Mouse (Mus musculus): ENCODE results near the gene Gm13030.
"Not testable (repeated sequence)": the region's sequence is repeated elsewhere in the genome, so short reads cannot be mapped to it uniquely, and the experiment has no call there.

Gm13030 gene

DNA sequence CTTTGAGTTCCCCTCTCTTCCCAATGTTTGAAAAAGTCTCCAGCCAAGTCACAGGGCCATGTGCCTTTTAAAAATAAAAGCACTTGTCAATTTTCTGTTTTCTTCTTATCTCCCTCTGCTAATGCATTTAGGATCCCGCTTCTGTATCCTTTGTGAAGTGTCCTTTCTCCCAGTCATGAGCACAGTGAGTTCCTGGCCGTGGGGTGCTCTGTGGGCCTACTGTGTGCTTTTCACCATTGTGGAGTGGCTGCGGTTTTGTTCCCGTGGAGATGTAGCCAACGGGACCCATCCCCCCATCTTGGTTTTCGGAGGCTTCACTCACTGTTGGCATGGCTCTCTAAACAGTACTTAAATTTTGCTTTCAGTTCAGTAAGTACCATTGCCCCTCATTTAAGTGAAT is 7.8 kb downstream of the Gm13030 start:
- DNase-seq (ENCODE audit: low read depth): no peak

DNA sequence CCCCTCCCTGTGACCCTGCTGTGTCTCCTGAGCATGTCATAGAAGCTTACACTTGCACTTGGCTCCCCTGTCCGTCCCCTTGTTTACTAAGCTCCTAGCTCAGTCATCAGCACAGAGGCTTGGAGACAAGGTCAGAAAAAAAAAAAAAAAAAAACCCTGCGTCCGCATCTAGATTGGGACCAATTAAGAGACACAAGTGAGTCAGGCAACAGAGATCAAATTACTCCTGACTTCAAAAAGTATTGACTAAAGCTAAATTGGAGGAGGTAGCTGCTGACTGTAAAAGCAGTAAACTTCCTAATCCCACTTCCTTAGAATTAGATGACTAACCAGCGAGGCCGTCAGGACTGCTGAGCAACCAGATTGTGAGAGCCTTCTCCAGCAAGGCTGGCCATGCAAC is 8.7 kb downstream of the Gm13030 start:
- DNase-seq (ENCODE audit: low read depth): peak; percentile 70

DNA sequence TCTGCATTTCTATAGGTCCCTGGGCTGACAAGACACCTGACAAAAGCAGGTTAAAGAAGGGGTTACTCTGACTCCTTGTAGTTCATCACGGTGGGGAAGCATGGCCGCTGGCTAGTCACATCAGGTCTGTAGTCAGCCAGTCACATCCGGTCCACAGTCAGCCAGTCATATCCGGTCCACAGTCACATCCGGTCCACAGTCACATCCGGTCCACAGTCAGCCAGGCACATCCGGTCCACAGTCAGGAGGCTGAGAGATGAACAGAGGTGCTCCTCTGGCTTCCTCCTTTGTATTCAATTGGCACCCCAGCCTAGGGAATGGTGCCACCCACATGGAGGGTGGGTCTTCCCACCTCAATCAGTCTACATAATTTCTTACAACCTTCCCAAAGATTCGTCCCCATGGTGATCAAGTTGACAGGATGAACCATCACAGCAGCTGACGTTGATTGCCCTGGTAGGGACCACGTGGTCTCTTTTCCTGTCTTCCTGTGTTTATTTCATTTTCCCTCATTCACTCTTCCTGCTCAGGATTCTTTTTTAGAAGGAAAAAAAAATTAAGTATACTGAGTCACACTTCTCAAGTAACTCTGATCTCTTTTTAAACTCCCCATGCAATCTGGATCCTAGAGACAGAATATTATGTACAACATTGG is 10.3 kb downstream of the Gm13030 start, which contains the start of gene Pla2g5:
Pla2g5 (minus strand) TSS at position 139 of the 655 bp plus-strand sequence.
- DNase-seq (ENCODE audit: low read depth): peak; percentile 96

DNA sequence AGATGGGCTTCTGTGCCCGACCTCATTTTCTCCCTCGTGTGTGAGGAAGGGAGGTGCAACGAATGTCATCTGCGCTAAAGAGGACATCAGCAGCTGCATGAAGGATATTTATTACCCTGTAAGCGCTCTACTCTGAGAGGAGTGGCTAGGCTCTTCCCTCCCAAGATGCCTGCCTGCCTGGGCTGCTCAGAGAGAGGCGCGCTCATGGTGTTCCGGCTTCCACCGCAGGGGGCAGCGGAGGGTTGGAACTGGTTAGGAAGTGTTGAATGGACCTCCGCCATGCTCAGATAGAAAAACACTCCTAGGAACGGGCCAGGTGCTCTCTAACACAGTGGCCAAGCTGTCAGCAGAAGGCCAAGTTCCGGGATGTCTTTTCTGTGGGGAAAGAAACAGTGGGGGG is 14.0 kb downstream of the Gm13030 start:
- DNase-seq (ENCODE audit: low read depth): no peak

DNA sequence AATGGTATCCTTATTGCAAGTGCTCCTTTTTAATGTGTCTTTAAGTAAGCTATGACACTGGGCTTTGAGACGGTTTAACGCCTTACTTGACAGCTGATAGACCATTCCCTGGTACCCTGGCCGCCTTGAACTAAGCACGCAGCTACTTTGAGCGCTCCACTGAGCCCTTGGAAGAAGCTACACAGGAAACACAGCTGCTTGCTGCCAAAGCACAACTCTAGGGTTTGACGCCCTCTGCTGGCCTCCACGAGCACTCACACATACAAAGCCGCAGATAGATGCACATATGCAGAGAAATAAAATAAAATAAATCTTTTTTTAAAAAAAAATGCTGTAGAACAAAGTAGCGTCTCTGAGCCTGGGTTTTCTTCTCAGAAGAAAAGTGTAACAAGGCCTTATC is 14.5 kb downstream of the Gm13030 start:
- peak; percentile 46 for DNase-seq (ENCODE audit: low read depth)

DNA sequence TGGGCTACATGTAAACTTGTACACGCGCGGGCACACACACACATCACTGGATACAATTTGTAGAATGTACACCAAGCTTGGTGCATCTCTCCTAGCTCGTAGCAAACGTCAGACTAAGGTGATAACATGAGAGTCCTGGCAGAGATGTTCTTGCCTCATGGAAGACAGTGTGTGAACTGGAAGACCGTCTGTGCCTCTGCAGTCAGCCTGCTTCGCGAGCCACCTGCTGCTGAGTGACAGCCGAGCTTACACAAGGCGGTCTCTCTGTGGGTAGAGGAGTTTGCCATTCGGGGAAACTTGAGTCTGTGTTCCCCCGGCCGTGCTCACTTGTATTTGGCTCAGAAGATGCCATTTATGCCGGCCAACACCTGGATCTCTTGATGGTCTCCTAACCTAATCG is 15.3 kb downstream of the Gm13030 start:
- no peak for DNase-seq (ENCODE audit: low read depth)

DNA sequence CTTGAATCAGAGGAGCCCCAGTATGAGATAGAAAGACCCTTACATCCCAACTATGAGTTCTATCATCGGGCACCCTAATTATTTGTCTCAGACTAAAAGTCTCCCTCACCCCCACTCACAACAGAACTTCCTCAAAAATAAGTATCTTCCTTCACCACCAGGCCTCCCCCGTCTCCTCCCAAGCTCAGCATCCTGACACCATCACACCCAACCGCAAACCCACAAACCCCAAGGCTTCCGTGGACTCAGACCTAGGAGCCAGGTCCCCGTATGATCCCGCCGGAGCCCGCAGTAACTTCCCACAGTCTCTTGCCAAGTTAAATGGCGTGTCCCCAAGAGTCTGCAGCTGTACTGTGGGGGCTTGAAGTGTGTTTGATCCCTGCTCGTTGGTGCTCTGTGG is 16.2 kb downstream of the Gm13030 start:
- DNase-seq (ENCODE audit: low read depth): peak; percentile 83

DNA sequence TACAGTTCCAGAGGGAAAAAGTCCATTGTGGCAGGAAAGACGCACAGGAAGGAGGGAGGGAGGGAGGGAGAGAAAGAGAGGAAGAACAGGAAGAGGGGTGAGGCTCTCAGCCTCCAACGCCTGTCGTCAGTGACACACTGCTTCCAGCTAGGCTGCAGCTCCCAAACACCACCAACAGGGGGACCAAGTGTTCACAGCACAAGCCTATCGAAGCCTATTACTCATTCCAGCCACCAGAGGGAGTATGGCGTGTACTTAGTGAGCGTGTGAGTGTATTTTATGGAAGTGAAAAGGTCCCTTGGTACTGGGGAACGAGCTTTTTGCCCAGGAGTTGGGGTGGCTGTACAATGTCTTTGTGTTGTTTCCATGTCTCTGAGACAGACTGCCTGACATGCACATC is 17.3 kb downstream of the Gm13030 start:
- DNase-seq (ENCODE audit: low read depth): peak; percentile 90

DNA sequence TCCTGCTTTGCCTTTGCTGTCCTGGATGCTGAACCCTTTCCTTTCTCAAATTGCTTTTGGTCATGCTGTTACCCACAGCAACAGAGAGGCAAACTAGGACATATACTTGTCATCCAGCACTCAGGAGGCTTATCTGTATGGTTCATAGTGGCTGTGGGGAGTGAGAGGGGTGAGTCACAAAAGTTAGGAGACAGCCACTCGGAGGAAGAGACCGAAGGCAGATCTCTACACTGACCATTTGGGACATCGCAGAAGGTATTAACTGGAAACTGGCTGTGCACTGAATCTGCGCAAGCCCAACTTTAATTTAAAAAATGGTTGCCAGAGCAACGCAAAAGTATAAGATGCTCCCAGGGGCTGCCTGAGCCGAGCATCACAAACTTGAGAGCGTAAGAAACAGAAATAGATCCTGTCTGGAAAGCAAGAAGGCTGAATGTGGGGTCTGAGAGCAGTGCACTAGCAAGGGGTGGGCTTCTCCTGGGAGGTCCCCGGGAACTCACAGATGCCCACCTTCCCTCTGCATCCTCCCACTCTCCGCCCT is 18.6 kb downstream of the Gm13030 start:
- DNase-seq (ENCODE audit: low read depth): peak; percentile 46

DNA sequence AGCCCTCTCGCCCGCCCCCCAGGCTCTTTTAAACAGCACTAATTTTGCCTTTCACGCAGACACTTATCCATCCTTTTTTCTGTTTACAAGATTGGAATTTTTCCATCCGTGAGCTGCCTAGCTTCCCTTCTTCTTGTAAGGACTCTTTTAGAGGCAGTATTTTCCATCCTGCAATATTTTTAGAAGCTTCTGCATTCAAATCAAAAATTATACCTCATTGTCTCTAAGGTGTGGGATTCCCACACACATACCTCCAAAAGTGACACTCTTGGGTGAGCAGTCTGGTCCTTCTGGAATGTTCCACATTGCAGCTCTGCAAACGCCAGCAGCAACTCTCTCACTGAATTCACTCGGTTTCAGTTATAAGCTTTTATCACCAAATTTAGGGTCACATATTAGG is 20.8 kb downstream of the Gm13030 start:
- DNase-seq (ENCODE audit: low read depth): no peak

DNA sequence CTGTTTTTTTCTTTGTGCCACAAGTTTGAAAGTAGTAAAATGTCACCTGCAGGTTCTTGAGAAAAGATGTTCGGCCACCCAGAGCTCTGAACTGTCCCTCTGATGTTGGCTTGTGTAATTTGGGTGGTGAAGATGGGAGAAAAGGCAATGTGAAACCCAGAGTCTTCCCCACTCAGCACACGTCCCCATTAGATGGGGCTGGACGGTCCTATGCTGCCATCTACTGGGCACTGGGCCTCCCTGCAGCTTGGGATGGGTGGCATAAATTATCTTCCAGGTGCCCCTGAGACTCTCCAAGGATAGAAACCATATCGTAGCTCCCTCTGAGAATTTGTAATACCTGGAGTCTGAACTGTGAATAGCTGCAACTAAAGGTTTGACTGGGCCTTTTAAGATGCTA is 22.3 kb downstream of the Gm13030 start:
- DNase-seq (ENCODE audit: low read depth): peak; percentile 72

DNA sequence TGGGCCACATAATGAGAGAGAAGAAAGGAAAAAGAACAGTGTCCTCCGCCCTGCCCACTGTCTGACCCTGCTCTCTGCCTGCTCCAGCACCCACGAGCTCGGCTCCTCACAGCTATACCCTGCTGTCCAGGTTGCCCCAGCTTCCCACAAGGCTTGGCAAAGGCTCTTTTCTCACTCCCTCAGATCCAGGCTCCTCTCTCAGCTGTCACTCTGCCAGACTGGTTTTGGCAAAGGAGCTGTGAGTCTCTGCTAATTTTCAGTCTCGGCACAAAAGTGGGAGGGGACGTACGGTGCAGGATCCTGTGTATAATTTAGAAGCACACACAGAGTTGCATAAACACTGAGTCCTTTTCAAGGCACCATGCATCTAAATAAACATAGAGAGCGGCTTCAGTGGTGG is 32.4 kb downstream of the Gm13030 start:
- no peak for DNase-seq (ENCODE audit: low read depth)

DNA sequence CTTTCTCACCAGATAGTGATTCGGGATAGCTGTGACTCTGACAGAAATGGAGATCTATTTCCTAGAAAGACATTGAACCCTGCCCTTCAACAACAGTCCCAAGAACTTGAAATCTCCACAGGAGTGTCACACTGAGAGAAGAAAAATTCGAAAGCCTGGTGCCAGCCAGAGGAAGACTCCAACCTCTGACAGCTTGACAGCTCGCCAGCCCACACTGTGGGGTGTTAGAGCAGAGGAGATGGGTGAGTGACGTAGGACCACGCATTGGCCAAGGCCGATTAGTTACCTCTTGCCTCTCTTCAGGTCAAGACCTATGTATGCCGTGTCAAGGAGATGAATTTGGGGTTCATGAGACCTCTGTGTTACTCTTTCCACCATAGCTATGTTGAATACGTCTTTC is 33.0 kb downstream of the Gm13030 start:
- no peak for DNase-seq (ENCODE audit: low read depth)

DNA sequence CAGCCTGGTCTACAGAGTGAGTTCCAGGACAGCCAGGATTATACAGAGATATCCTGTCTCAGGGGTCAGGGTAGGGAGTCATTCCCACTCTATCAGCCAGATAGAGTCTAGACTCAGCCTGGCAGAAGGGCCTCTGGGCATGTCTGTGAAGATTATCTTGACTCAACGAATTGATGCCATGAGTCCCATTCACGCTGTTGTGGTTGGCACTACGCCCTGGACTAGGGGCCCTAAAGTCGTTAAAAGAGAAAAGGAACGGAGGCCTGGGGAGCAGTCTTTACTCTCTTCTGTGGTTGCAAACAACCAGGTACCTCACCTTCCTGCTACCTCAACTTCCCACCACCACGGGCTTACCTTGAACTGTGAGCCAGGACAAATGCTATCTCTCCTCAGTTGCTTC is 34.0 kb downstream of the Gm13030 start:
- DNase-seq (ENCODE audit: low read depth): no peak

DNA sequence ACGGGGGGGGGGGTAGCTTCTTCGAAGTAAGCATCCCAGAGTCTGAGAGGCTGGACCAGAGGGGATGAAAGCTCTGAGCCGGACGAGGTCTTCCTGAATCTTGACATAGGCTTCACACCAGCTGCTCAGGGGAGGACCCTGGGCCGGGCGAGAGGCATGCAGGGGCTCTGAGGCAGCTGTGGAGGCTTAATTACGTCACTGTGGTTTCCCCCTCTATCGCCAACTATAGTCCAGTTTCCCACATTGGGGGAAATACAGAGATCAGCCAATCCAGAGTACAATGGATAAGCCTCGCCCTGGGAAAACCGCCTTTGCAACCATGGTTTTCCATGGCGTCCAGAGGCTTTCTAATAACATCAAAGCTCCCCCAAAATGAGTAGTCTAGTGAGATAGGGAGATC is 46.6 kb downstream of the Gm13030 start:
- DNase-seq (ENCODE audit: low read depth): peak; percentile 73

DNA sequence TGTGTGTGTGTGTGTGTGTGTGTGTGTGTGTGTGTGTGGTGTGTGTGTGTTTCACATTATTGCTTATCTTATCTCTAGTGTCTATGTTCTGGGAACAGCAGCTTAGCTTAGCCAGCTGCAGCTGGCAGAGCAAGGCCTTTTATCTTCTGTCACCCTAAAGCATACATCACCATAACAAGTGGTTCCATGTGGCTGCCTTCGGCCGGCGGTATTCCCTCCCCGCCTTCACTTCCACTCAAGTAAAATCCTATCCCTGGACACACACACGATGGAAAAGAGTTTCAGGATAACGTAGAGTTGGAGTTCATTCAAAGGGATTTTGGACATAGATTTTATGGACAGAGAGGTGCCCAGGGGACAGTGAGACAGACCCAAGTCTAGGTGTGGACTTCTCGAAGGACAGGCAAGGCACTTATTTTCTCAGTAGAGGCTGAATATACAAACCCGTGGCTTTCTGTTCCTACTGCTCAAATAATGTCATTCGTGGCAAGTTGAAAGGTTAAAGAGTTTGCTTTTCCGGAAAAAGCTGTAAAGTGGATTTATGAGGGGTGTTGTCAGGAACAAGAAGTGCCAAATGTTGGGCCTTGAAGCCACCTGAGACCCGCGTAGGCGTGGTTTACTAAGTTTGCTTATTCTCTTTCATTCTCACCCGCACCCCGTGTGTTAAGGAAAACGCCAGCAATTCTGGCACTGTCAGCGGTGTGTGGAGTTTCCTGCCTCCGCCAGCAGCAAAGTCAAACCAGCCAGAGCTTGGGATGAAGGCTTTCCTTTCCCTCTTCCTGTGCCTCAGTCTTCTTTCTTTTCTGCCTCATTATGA is 47.8 kb downstream of the Gm13030 start:
- DNase-seq (ENCODE audit: low read depth): no peak

DNA sequence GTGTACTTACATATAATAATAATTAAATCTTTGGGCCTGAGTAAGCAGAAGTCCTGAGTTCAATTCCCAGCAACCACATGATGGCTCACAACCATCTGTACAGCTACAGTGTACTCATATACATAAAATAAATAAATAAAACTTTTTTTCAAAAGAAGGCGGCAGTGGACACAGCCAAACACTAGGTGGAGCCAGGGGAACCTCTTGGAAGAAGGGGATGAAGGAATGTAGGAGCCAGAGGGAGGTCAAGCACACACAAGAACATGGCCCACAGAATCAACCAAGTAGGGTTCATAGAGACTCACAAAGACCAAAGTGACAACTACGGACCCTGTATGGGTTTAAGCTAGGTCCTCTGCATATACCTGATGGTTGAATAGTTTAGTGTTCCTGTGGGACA is 49.1 kb downstream of the Gm13030 start:
- peak; percentile 66 for DNase-seq (ENCODE audit: low read depth)

DNA sequence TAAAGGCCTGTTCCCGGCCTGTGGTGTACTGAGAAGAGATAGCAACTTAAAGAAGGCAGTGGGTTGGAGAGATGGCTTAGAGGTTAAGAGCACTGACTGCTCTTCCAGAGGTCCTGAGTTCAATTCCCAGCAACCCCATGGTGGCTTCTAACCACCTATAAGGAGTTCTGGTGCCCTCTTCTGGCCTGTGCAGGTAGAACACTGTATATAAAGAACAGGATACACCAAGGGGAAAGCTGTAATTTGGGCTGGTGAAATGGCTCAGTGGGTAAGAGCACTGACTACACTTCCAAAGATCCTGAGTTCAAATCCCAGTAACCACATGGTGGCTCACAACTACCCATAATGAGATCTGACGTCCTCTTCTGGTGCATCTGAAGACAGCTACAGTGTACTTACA is 49.6 kb downstream of the Gm13030 start:
- not testable (repeated sequence) for DNase-seq (ENCODE audit: low read depth)

DNA sequence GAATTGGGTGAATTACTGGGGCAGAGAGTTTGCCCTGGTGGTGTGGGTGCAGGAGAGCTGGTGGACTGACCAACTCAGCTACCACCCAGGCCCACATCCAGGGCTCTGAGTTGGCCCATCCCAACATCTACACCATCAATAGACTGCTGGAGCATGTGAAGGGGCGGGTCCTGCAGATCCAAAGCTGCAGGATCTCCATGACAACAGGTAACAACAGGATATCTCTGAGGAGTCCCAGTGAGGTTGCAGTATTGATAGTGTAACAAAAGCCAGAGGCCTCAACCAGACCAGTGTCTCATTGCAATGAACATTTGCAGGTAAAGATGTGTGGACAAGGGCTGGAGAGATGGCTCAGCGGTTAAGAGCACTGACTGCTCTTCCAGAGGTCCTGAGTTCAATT is 52.7 kb downstream of the Gm13030 start:
- DNase-seq (ENCODE audit: low read depth): no peak

All from 416B (cell line).